Mouse (Mus musculus): Measurements from ENCODE around the gene Cabin1. TPM values are rescaled to one million over a fixed set of nuclear protein-coding genes. Genes with fewer than 3 reads are reported as not detected.

The Cabin1 gene
- polyA plus RNA-seq, 2 experiments, result 32.3 to 42.6 TPM

DNA sequence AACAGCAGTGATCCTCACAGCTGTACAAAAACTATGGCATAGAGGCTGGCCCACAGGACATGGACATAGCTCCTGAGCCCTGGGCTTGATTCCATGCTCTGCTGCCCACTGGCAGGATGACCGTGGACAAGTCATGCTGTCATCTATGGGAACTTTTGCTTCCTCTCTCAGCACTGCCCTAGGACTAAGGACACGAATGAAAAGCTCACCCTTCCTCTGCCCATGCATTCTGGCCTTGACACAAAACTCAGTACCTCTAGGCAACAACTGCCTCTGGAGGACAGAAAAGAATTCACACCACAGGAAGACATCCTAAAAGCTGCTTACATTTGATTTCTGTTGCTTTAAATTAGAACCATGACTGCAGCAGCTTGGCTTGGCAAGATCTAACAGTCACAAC is 87.9 kb downstream of the Cabin1 start:
- no peak overlapping the region for H3K4me2 ChIP-seq (replicated peaks; ENCODE audit: low read depth, low read length, severe bottlenecking)
- TF ChIP-seq POLR2A (IDR thresholded peaks at IDR 0.05; ENCODE audit: borderline replicate concordance, extremely low read depth, insufficient read depth, insufficient read length), result no peak
- peaks cover 29% of the 10 kb centered on the region for H3K36me3 ChIP-seq (ENCODE audit: control insufficient read depth, insufficient read depth, low read length)
- 91% methylated on average over 2 of the region's 2 CpGs for WGBS
- H3K27ac ChIP-seq (replicated peaks; ENCODE audit: low read depth, low read length), result no peak overlapping the region
- H3K27me3 ChIP-seq (ENCODE audit: control insufficient read depth, insufficient read depth, low read length), result no peaks in the 10 kb centered on the region
- H3K4me3 ChIP-seq (replicated peaks; ENCODE audit: low read length), result no peak overlapping the region
- DNase-seq (ENCODE audit: low spot score) (no peak), ATAC-seq (ENCODE audit: low FRiP score, low read depth) (no peak)
- no peak overlapping the region for H3K9ac ChIP-seq (ENCODE audit: low read depth, low read length, severe bottlenecking)
- H3K9me3 ChIP-seq (ENCODE audit: control insufficient read depth, low read length), result no peaks in the 10 kb centered on the region
- H3K4me1 ChIP-seq (ENCODE audit: control insufficient read depth, insufficient read depth, low read length), result no peaks in the 10 kb centered on the region

DNA sequence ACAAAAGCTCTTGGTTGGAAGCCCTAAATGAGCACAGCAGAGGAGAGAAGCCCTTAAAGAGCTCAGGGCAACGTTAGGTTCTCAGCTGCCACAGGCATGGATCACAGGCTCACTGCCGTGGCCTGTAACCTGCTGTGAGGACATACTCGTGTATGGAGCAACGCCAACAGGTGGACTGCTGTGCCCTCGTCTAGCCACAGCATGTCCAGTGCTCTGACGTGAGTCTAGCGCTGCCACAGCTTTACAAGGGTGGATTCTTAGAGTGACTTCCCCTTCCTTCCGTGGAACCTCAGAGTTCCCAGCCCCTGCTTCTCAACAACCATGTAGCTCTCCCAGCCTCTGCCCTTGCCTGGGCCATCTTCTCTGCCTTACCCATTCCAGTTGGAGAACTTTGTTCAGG is 88.5 kb downstream of the Cabin1 start:
- no peaks in the 10 kb centered on the region for H3K4me1 ChIP-seq (ENCODE audit: control insufficient read depth, insufficient read depth, low read length)
- no peak overlapping the region for H3K27ac ChIP-seq (replicated peaks; ENCODE audit: low read depth, low read length)
- H3K4me2 ChIP-seq (replicated peaks; ENCODE audit: low read depth, low read length, severe bottlenecking), result no peak overlapping the region
- H3K27me3 ChIP-seq (ENCODE audit: control insufficient read depth, insufficient read depth, low read length), result no peaks in the 10 kb centered on the region
- H3K9ac ChIP-seq (ENCODE audit: low read depth, low read length, severe bottlenecking), result no peak overlapping the region
- TF ChIP-seq POLR2A (IDR thresholded peaks at IDR 0.05; ENCODE audit: borderline replicate concordance, extremely low read depth, insufficient read depth, insufficient read length), result no peak
- H3K4me3 ChIP-seq (replicated peaks; ENCODE audit: low read length), result no peak overlapping the region
- WGBS, result 68% methylated on average over 8 of the region's 8 CpGs
- DNase-seq (ENCODE audit: low spot score) (no peak), ATAC-seq (ENCODE audit: low FRiP score, low read depth) (no peak)
- H3K9me3 ChIP-seq (ENCODE audit: control insufficient read depth, low read length), result no peaks in the 10 kb centered on the region
- peaks cover 28% of the 10 kb centered on the region for H3K36me3 ChIP-seq (ENCODE audit: control insufficient read depth, insufficient read depth, low read length)

DNA sequence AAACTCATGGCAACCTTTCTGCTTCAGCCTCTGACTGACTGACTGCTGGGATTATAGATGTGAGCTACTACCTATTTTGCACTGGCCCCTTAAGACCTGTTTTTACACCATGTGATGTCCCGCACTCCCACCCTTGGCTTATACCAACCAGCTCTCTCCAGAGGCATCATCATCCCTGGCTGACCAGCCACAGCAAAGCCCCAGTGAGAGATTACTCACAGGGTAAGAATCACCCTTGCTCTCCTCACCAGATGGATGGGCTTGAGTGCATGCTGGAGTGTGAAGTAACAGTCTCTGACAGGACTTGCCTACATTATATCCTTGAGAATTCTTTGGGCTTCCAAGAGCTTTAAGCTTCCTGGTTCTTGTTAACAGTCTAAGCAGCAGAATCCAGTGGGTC is 94.2 kb downstream of the Cabin1 start:
- no peak for ATAC-seq (ENCODE audit: low FRiP score, low read depth)

DNA sequence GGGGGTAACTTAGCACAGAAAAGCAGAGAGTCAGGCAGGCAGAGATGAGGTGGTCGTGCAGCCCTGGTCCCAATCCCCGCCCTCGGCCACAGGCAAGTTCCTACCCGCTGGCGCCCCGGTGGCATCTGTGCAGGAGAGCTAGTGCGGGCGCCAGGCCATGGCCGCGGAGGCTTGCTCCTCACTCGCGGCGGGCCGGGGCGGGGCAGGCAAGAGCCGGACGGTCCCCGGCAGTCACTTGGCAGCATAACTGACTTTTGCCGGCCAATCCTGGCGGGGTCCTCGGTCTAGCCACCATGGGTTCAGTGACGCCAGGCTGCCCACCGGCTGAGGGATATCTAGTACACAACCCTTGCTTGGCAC is 96.2 kb downstream of the Cabin1 start:
- Histone ChIP-seq H3K27ac (replicated peaks; ENCODE audit: low read depth, low read length) (peak overlapping the region; percentile 55), H3K4me3 (replicated peaks; ENCODE audit: low read length) (peak overlapping the region; percentile 70), H3K9me3 (ENCODE audit: control insufficient read depth, low read length) (no peaks in the 10 kb centered on the region), H3K27me3 (ENCODE audit: control insufficient read depth, insufficient read depth, low read length) (no peaks in the 10 kb centered on the region), H3K36me3 (ENCODE audit: control insufficient read depth, insufficient read depth, low read length) (peaks cover 12% of the 10 kb centered on the region; the same call in 1 of the 2 replicates), H3K4me2 (replicated peaks; ENCODE audit: low read depth, low read length, severe bottlenecking) (peak overlapping the region; percentile 97), H3K9ac (ENCODE audit: low read depth, low read length, severe bottlenecking) (peak overlapping the region; percentile 73), H3K4me1 (ENCODE audit: control insufficient read depth, insufficient read depth, low read length) (peaks cover 5% of the 10 kb centered on the region; the same call in 1 of the 2 replicates)
- TF ChIP-seq POLR2A (IDR thresholded peaks at IDR 0.05; ENCODE audit: borderline replicate concordance, extremely low read depth, insufficient read depth, insufficient read length), result no peak
- peak; percentile 50 for ATAC-seq (ENCODE audit: low FRiP score, low read depth)
- DNase-seq (ENCODE audit: low spot score), result peak; percentile 22
- WGBS, result 5% methylated on average over 18 of the region's 23 CpGs

More for the DNA sequence above, 94.2 kb downstream of the Cabin1 start:
- no peaks in the 10 kb centered on the region for H3K27me3 ChIP-seq (ENCODE audit: control insufficient read depth, insufficient read depth, low read length)
- H3K9me3 ChIP-seq (ENCODE audit: control insufficient read depth, low read length), result no peaks in the 10 kb centered on the region
- H3K27ac ChIP-seq (replicated peaks; ENCODE audit: low read depth, low read length), result no peak overlapping the region
- H3K4me3 ChIP-seq (replicated peaks; ENCODE audit: low read length), result no peak overlapping the region
- H3K4me2 ChIP-seq (replicated peaks; ENCODE audit: low read depth, low read length, severe bottlenecking), result no peak overlapping the region
- DNase-seq (ENCODE audit: low spot score), result no peak
- H3K36me3 ChIP-seq (ENCODE audit: control insufficient read depth, insufficient read depth, low read length), result peaks cover 19% of the 10 kb centered on the region
- H3K4me1 ChIP-seq (ENCODE audit: control insufficient read depth, insufficient read depth, low read length), result peaks cover 5% of the 10 kb centered on the region; the same call in 1 of the 2 replicates
- no peak for TF ChIP-seq POLR2A (IDR thresholded peaks at IDR 0.05; ENCODE audit: borderline replicate concordance, extremely low read depth, insufficient read depth, insufficient read length)
- no peak overlapping the region for H3K9ac ChIP-seq (ENCODE audit: low read depth, low read length, severe bottlenecking)
- WGBS, result 92% methylated on average over 1 of the region's 1 CpGs

- Histone ChIP-seq H3K9me3 (ENCODE audit: control insufficient read depth, low read length) (no peaks in the 10 kb centered on the region), H3K36me3 (ENCODE audit: control insufficient read depth, insufficient read depth, low read length) (peaks cover 12% of the 10 kb centered on the region; the same call in 1 of the 2 replicates), H3K27ac (replicated peaks; ENCODE audit: low read depth, low read length) (peak overlapping the region; percentile 55), H3K4me3 (replicated peaks; ENCODE audit: low read length) (peak overlapping the region; percentile 70), H3K9ac (ENCODE audit: low read depth, low read length, severe bottlenecking) (peak overlapping the region; percentile 73), H3K4me2 (replicated peaks; ENCODE audit: low read depth, low read length, severe bottlenecking) (peak overlapping the region; percentile 97), H3K4me1 (ENCODE audit: control insufficient read depth, insufficient read depth, low read length) (peaks cover 5% of the 10 kb centered on the region; the same call in 1 of the 2 replicates), H3K27me3 (ENCODE audit: control insufficient read depth, insufficient read depth, low read length) (no peaks in the 10 kb centered on the region)
- DNase-seq (ENCODE audit: low spot score), result peak; percentile 53
- TF ChIP-seq POLR2A (IDR thresholded peaks at IDR 0.05; ENCODE audit: borderline replicate concordance, extremely low read depth, insufficient read depth, insufficient read length), result no peak
- WGBS, result under 1% methylated on average over 60 of the region's 63 CpGs
- peak; percentile 66 for ATAC-seq (ENCODE audit: low FRiP score, low read depth)
Measured at GRCm38 (mm10) chr10:75667115-75667910, 96.8 kb downstream of the Cabin1 start.
